Mouse (Mus musculus) kidney, adult 2 months (tissue): ENCODE data around the gene Bbs7.

Experiments
- CTCF ChIP-seq: fragments of 200-500 bp; conservative IDR thresholded peaks from 2 replicates; pipeline ENCODE4 v1.5.1; 2011; ENCODE audit warnings: low read depth, mild to moderate bottlenecking, control low read depth, low read length, moderate library complexity, mixed read lengths; ENCODE audit not compliant: insufficient read depth, insufficient read length
- POLR2A ChIP-seq: fragments of 200-500 bp; IDR thresholded peaks from one replicate; pipeline ENCODE4 v1.6.1; 2011; ENCODE audit warnings: low read depth, low read length, control low read depth

DNA sequence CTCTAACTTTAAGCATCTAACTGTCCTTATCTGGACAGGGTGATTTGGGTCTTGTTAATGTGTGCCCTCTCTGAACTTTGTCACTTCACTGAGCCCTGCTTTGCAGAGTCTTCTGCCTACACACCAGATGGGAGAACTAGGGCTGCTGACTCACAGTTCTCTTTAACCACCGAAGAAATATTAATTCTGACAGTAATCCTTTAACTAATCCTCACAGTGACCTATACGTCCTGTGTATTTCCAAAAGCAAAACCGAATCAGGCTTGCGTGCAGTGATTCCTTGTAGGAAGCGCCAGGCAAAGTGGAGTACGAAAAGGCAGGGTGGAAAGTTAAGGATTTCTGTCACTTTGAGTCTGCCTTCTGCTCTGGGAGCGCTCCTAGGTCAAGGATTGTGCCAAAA is 4.9 kb upstream of the Bbs7 start:
- TF ChIP-seq CTCF (no peak), POLR2A (no peak)
